Mouse (Mus musculus) Patski (cell line): ENCODE measurements around the gene Itprip. TPM values are rescaled to one million over a fixed set of nuclear protein-coding genes. Genes with fewer than 3 reads are reported as not detected.
"Not testable (repeated sequence)": the region's sequence is repeated elsewhere in the genome, so short reads cannot be mapped to it uniquely, and the experiment has no call there.

Source experiments
- ATAC-seq: fragments of 100-300 bp; one replicate; pipeline ENCODE4 v1.8.0; 2021
- CTCF ChIA-PET: fragments of 350-600 bp; sonication (Branson Sonifier 250); formaldehyde crosslinking; loops from one replicate; lab custom pipeline; 2022; ENCODE audit warnings: inconsistent platforms; lab: Charles Lee
- POLR2A ChIA-PET: fragments of 350-600 bp; sonication (Branson Sonifier 250); formaldehyde crosslinking; loops from one replicate; lab custom pipeline; 2022; ENCODE audit warnings: antibody characterized with exemption, inconsistent platforms; lab: Charles Lee
- DNase-seq: peaks from one replicate; pipeline ENCODE4 v3.0.0-alpha.2; 2011; ENCODE audit warnings: low read depth, low spot score
- H3K27me3 ChIP-seq: fragments of 371-371 bp; one replicate; pipeline ENCODE4 v1.5.1; 2021
- CTCF ChIP-seq: fragments of 100-300 bp; IDR thresholded peaks from one replicate; pipeline ENCODE4 v1.5.1; 2021
- in situ Hi-C: fragments of 300-500 bp; cut with MboI; formaldehyde crosslinking; loops from 3 replicates; pipeline ENCODE4 v1.11.1; 2018; ENCODE audit warnings: low pct_unique_long_range_greater_than_20kb, mixed read lengths
- polyA plus RNA-seq: library from polyadenylated mRNA; unstranded; gene quantifications from one replicate; pipeline ENCODE4 v1.2.3, GENCODE M21; 2021

The Itprip gene
- polyA plus RNA-seq, 1 experiment from 2014 or later, result 16.8 TPM

- POLR2A ChIA-PET, result interaction anchor here (0.7 kb wide), 1 partner anchor 419 kb away, joined by 3 read pairs; no protein-coding TSS in a partner anchor
- no peak for ATAC-seq
- no peak for TF ChIP-seq CTCF
- CTCF ChIA-PET, result no interaction called here
- DNase-seq, result no peak
- no peaks in the 10 kb centered on the region for H3K27me3 ChIP-seq
- in situ Hi-C loops, result no loop called here
Measured at GRCm38 (mm10) chr19:47859180-47859579, 59.9 kb downstream of the Itprip start.

GRCm38 (mm10) chr19:47857957-47858942, 60.8 kb downstream of the Itprip start:
- CTCF ChIA-PET, result no interaction called here
- DNase-seq, result no peak
- TF ChIP-seq CTCF, result no peak
- in situ Hi-C loops, result no loop called here
- ATAC-seq, result no peak
- POLR2A ChIA-PET, result interaction anchor here (0.7 kb wide), 1 partner anchor 418 kb away, joined by 3 read pairs; no protein-coding TSS in a partner anchor
- no peaks in the 10 kb centered on the region for H3K27me3 ChIP-seq

- no peaks in the 10 kb centered on the region for H3K27me3 ChIP-seq
- in situ Hi-C loops, result no loop called here
- ChIA-PET CTCF (interaction anchor here (1.1 kb wide), 2 partner anchors 10 to 75 kb away, joined by 3 to 6 read pairs; no protein-coding TSS in a partner anchor), POLR2A (no interaction called here)
- ATAC-seq, result peak; percentile 96
- DNase-seq, result no peak
- no peak for TF ChIP-seq CTCF
Measured at GRCm38 (mm10) chr19:47854796-47855783, 64.0 kb downstream of the Itprip start, which contains the start of gene Gsto1. Gene Gsto1 (plus strand): TSS chr19:47854970.

- DNase-seq (no peak), ATAC-seq (peak; percentile 79)
- no peaks in the 10 kb centered on the region for H3K27me3 ChIP-seq
- CTCF ChIA-PET, result interaction anchor here (1.1 kb wide), 2 partner anchors 11 to 76 kb away, joined by 3 to 6 read pairs; no protein-coding TSS in a partner anchor
- no peak for TF ChIP-seq CTCF
- in situ Hi-C loops, result no loop called here
- POLR2A ChIA-PET, result no interaction called here
Measured at GRCm38 (mm10) chr19:47853951-47854795, 64.9 kb downstream of the Itprip start.

GRCm38 (mm10) chr19:47853053-47853452, 66.0 kb downstream of the Itprip start:
- ATAC-seq (no peak), DNase-seq (no peak)
- ChIA-PET POLR2A (no interaction called here), CTCF (interaction anchor here (1.5 kb wide), 1 partner anchor 13 kb away, joined by 4 read pairs; the partner anchor contains the start of gene Gsto2)
- H3K27me3 ChIP-seq, result no peaks in the 10 kb centered on the region
- in situ Hi-C loops, result no loop called here
- TF ChIP-seq CTCF, result no peak

- H3K27me3 ChIP-seq, in situ Hi-C loops, DNase-seq, ATAC-seq: not testable (repeated sequence)
- POLR2A ChIA-PET, result interaction anchor here (0.6 kb wide), 2 partner anchors 72 to 265 kb away, joined by 3 read pairs; no protein-coding TSS in a partner anchor
- CTCF ChIA-PET, result interaction anchor here (1.5 kb wide), 1 partner anchor 14 kb away, joined by 4 read pairs; the partner anchor contains the start of gene Gsto2
Measured at GRCm38 (mm10) chr19:47852131-47852530, 67.0 kb downstream of the Itprip start.

GRCm38 (mm10) chr19:47849735-47850134, 69.4 kb downstream of the Itprip start:
- ChIA-PET CTCF (no interaction called here), POLR2A (no interaction called here)
- DNase-seq, result no peak
- in situ Hi-C loops, result no loop called here
- no peaks in the 10 kb centered on the region for H3K27me3 ChIP-seq
- ATAC-seq, result no peak
- TF ChIP-seq CTCF, result no peak

Other genes with a start within 250 kb of the Itprip start
- gene Col17a1, start 227.2 kb downstream of the Itprip start, polyA plus RNA-seq, result 0.03 TPM
- gene Sfr1, start 187.6 kb downstream of the Itprip start, polyA plus RNA-seq, result 130 TPM
- gene Gsto1, start 64.3 kb downstream of the Itprip start, polyA plus RNA-seq, result 86.5 TPM
- 2.0 TPM for gene Gsto2, start 53.8 kb downstream of the Itprip start, polyA plus RNA-seq
- gene Cfap43, start within 50 bp of the Itprip start, polyA plus RNA-seq, result 0.21 TPM
- not detected for gene Cfap58, start 18.4 kb upstream of the Itprip start, polyA plus RNA-seq